Mouse (Mus musculus) ovary, adult 10 weeks (tissue): Measurements from ENCODE around the gene Gm5538. TPM values are rescaled to one million over a fixed set of nuclear protein-coding genes. Genes with fewer than 3 reads are reported as not detected.

Experiments used
- polyA plus RNA-seq: library from polyadenylated mRNA; stranded (reverse); fragments of 350-450 nt; fragmentation: Illumina TruSeq; extraction: RNeasy Lipid Tissue Mini Kit (QIAGEN cat#74804); gene quantifications from one replicate; pipeline ENCODE4 v1.2.3, GENCODE M21; 2014

Gene Gm5538
- polyA plus RNA-seq = not detected

DNA sequence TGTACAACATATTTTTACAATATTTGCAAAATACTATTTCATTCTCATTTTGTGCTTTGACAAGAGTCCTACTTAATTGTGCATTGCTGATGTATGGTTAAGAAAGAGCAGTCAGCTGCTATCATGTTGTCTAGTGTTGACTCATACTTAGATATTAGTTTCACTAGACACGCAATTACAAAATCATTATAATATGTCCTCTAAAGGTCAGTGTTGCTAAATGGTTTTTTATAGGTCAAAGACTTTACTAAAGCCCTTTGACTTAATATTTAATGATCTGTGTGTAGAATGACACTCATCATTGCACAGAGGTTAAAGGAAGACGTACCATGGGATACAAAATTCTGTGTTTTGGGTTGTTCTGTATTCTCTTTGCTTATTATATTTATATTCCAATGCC is at the start of gene Gm5538:
Gene Gm5538, plus strand, starts transcription at position 301 of the 400 bp plus-strand sequence.

Other genes with a start within 250 kb of the Gm5538 start
- not detected for gene Gm8298, start 131.3 kb downstream of the Gm5538 start, polyA plus RNA-seq
- gene C130079G13Rik, start 195.4 kb downstream of the Gm5538 start, polyA plus RNA-seq = not detected